Mouse (Mus musculus): ENCODE results near the gene Mrpl12.

Gene Mrpl12

DNA sequence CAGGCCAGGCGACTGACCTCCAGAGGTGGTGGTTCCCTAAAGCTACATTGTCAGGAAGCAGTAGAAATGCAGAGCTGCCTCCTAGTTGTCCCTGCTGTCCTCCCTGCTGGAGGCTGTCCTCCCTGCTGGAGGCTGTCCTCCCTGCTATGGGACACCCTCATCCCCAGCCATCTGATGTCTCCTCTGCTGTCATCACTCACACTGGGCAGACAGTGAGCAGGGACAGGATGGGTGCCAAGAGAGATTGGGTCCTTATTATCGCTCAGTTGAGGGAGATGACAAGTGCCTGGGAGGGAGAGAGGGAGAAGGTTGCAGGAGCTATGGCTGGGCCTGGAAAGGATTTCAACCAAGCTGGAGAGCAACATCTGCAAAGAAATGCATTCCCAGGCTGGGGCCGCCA is 50.7 kb downstream of the Mrpl12 start:
- CTCF ChIA-PET, result no interaction called here

DNA sequence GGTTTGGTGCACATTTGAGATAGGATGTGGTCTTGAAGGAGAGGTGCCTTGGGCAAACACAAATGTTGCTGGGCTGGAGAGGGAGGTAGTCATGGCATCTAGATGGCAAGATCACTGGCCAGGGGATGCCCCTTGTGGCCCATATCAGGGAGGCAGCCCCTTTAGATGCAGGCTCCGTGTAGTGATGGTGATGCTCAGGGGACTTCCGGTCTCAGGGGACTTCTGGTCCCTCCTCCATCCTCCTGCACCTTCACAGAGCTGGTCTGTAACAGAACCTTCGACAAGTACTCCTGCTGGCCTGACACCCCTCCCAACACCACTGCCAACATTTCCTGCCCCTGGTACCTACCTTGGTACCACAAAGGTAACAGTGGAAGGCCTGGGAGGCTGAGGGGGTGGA is 51.4 kb downstream of the Mrpl12 start:
- CTCF ChIA-PET, result no interaction called here

DNA sequence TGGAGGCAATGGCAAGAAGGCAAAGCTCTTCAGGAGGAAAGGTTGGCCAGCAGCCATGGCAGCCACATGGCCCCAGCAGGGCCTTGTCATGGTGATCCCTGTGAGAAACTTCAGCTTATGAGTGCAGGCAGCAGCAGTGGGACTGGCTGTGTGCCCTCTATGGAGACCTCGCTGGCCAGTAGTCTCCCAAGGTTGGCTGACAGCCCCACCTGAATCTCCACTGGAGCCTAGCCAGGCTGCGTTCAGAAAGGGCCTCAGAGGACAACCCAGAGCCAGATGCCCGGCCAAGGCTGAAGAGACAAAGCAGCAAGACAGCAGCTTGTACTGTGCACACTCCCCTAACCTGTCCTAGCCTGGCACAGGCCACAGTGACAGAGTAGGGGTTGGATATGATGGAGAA is 54.1 kb downstream of the Mrpl12 start:
- CTCF ChIA-PET, result no interaction called here
